In the genomic region with DNA sequence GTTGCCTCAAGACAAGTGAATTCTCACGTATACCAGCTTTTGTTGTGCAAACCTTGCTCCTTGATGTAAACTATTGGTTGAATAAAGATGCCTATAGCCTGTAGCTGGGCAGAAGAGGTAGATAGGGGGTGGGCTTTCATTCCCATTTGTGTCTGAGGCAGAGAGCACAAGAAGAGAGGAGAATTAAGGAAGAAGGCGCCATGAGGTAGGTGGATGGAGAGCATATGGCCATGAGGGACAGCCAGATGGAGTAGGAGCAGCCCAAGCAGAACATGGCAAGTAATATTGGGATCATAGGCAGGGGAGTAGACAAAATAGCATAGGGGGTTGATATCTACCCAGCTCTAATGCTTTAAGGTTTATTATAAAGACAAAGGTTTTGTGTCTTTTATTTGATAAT, we compare ENCODE assay signal across 17 mouse cellular contexts.
A peak's percentile ranks its signal among the peaks of the same experiment; 100 is the strongest.
DNase-seq lines count a peak whose midpoint lies in the region; ATAC-seq lines count a peak whose summit lies in the region.
"Had no signal": no experiment of that assay in that cellular context is flagged by ENCODE, and none has a peak within 500 bp of the region (broad histone marks: within the 10 kb centered on the region; RNA-seq: fewer than 3 reads in every experiment).

No protein-coding gene starts in this region.

- H3K27me3 ChIP-seq in intestine, embryonic 16.5 days (replicated peaks; ENCODE audit: control insufficient read depth, insufficient read depth, low read length) = no peaks in the 10 kb centered on the region
- H3K27me3 ChIP-seq: heart, embryonic 15.5 days; hindbrain, embryonic 12.5 days; intestine, embryonic 15.5 days had no signal

- 84% methylated on average over 2 of the region's 2 CpGs for WGBS in intestine, embryonic 16.5 days

- H3K9ac ChIP-seq in intestine, embryonic 16.5 days (ENCODE audit: low read depth, low read length) = no peak overlapping the region
- H3K9ac ChIP-seq: heart, embryonic 15.5 days; hindbrain, embryonic 12.5 days; intestine, embryonic 15.5 days had no signal

- H3K9me3 ChIP-seq in intestine, embryonic 16.5 days (ENCODE audit: control insufficient read depth, low read length) = no peaks in the 10 kb centered on the region
- H3K9me3 ChIP-seq: heart, embryonic 15.5 days; hindbrain, embryonic 12.5 days; intestine, embryonic 15.5 days had no signal

- no peaks in the 10 kb centered on the region for H3K36me3 ChIP-seq in intestine, embryonic 16.5 days (ENCODE audit: control insufficient read depth, insufficient read depth, low read length)
- H3K36me3 ChIP-seq: heart, embryonic 15.5 days; hindbrain, embryonic 12.5 days; intestine, embryonic 15.5 days had no signal

- no peak overlapping the region for H3K4me2 ChIP-seq in intestine, embryonic 16.5 days (ENCODE audit: low read depth, low read length)
- H3K4me2 ChIP-seq: heart, embryonic 15.5 days; hindbrain, embryonic 12.5 days; intestine, embryonic 15.5 days had no signal

- H3K4me1 ChIP-seq in intestine, embryonic 16.5 days (ENCODE audit: control insufficient read depth, insufficient read depth, low read length) = no peaks in the 10 kb centered on the region
- H3K4me1 ChIP-seq: hindbrain, embryonic 12.5 days; intestine, embryonic 15.5 days had no signal

- DNase-seq in cerebellum, postnatal 4 days (ENCODE audit: low spot score in 2 of 2) = no peak
- peak; percentile 18 to 24 for DNase-seq in left cerebral cortex, adult 18-20 months (ENCODE audit: low spot score in 2 of 2)
- DNase-seq in left cerebral cortex, adult 11 months (ENCODE audit: low spot score) = no peak
- peak; percentile 25 for DNase-seq in cerebellum, adult 8-10 months
- peak; percentile 40 to 48 for DNase-seq in layer of hippocampus, postnatal 36 days
- no peak for DNase-seq in thymus, adult 18-20 months
- DNase-seq: adrenal gland, postnatal 10 days; liver; lung, adult 2 months; lung, postnatal 4 days; midbrain, embryonic 14.5 days had no signal

- peak; percentile 89 for ATAC-seq in cerebellum, adult (ENCODE audit: insufficient number of reproducible peaks, low FRiP score, low TSS enrichment)
- ATAC-seq in intestine, embryonic 16.5 days = no peak
- ATAC-seq: intestine, embryonic 15.5 days had no signal

- H3K4me3 ChIP-seq in intestine, embryonic 16.5 days (ENCODE audit: low read length) = no peak overlapping the region
- H3K4me3 ChIP-seq: heart, embryonic 15.5 days; hindbrain, embryonic 12.5 days; intestine, embryonic 15.5 days had no signal

- H3K27ac ChIP-seq in intestine, embryonic 16.5 days (ENCODE audit: low read length) = no peak overlapping the region
- H3K27ac ChIP-seq: hindbrain, embryonic 12.5 days; intestine, embryonic 15.5 days; kidney, postnatal 0 days had no signal

Comparison
In these comparisons a context has a peak if more than half of its experiments do, and no peak if none do; other contexts are left out.
1. DNase-seq: peak in left cerebral cortex, adult 18-20 months (2 of 2), cerebellum, adult 8-10 months (single experiment) and layer of hippocampus, postnatal 36 days (2 of 2); none in cerebellum, postnatal 4 days (0 of 2), left cerebral cortex, adult 11 months (single experiment) and thymus, adult 18-20 months (0 of 2).